Mouse (Mus musculus): Measurements from ENCODE around the gene Trarg1.
"Not testable (repeated sequence)": the region's sequence is repeated elsewhere in the genome, so short reads cannot be mapped to it uniquely, and the experiment has no call there.

The Trarg1 gene

GRCm38 (mm10) chr11:76679508-76679907 lies at the start of gene Trarg1:
Trarg1 (plus strand) TSS chr11:76679808.
- not testable (repeated sequence) for DNase-seq (ENCODE audit: low read depth, low spot score)

DNA sequence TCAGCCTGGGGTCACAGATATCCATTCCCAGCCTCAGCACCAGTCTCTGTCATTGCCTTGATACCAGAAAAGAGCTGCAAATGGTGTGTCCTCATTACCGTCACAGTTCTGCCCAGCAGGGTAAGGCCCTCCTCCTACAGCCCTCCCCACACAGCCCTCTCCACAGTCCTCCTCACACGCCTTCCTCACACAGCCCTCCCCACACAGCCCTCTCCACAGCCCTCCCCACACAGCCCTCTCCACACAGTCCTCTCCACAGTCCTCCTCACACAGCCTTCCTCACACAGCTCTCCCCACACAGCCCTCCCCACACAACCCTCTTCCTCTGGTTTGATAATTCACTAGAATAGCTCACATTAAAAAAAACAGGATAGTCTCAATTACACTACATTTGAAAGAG lies 49.6 kb upstream of the Trarg1 start:
- DNase-seq (ENCODE audit: low read depth, low spot score), result no peak

DNA sequence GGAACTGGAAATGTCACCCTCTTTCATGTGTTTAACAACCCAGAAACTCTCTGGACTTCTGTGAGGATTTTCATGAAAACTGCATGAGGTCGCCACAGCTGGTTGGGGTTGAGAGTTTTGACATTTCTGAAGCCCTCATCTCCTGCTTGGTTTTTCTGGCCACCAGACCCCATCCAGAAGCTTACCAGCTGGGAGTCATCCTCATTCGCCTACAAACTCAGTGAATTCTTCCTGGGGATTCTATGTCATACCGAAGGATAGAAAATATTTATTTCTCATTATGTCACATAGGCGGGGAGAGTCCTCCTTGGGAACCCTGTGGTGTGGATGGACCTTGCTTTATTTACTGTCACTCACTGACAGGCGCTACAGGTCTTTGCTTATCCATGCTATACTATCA lies 49.1 kb upstream of the Trarg1 start:
- DNase-seq (ENCODE audit: low read depth, low spot score), result no peak

DNA sequence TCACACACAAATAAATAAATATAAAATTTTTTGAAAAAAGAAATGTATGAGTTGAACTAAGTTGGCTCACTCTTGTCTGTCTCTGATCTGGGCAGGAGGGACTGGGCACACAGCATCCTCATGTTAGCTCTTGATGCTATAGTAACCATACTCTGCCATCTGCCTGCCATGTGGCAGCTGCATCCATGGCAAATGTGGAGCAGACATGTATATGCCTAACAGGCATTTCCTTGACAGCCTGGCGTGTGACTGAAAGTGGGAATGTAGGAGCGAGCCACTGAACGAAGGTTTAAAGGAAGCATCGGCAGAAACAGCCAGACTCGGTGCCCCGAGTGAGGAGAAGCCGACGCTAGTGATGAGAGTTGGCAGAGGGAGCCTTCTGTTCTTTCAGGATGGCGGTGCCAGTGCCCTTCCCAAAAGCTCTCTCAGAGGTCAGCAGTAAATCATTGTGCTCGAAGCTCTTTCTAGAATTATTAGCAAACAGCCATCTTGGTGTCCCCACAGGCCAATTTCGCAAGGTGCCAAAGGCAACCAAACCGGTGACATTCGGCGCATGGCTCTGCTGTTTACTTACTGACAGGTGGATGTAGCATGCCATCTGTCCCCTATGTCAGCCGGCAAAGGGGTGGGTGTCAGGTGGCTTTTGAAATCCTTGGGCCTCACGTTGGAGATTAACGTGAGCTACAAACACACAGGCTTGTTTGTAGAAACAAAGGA lies 40.2 kb upstream of the Trarg1 start:
- peak; percentile 90 for DNase-seq (ENCODE audit: low read depth, low spot score)

DNA sequence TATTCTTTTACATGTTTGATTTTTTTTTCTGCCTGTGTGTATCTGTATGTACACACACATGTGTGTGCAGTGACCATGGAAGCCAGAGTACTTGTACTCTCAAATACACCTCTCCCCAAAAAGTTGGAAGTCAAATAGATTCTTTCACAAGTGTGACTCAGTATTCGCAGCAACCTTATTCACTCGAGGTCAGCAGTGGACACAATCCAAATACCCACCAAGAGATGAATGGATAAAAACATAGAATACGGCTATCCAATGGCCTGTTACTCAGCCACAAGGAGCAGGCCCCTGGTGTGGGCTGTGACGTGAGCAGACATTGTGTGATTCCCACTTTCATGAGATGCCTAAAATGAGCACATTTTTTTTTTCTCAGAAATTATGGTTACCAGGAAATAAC lies 39.4 kb upstream of the Trarg1 start:
- DNase-seq (ENCODE audit: low read depth, low spot score), result no peak

DNA sequence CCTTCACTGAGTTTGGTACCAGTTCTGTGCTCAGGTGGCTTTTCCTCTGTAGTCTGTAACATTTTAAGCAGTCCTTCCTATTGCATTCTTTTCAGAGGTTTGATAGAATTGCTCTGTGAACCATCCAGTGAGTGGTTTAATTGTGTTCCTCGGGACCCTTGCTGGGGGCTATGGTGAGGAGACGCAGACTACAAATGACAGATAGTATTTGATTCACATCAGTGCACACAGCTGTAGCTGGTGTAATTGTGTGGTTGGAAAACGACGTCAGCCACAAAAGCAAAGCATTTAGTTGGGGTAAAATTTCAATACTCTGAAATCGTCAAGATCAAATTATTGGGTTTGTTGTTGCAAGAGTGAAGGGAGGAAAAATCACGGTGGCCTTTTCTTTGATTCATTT lies 35.4 kb upstream of the Trarg1 start:
- no peak for DNase-seq (ENCODE audit: low read depth, low spot score)

- DNase-seq (ENCODE audit: low read depth, low spot score), result no peak
These were observed 34.6 kb upstream of the Trarg1 start for GRCm38 (mm10) chr11:76645036-76645435.

GRCm38 (mm10) chr11:76645955-76646354 lies 33.7 kb upstream of the Trarg1 start:
- peak; percentile 97 for DNase-seq (ENCODE audit: low read depth, low spot score)

DNA sequence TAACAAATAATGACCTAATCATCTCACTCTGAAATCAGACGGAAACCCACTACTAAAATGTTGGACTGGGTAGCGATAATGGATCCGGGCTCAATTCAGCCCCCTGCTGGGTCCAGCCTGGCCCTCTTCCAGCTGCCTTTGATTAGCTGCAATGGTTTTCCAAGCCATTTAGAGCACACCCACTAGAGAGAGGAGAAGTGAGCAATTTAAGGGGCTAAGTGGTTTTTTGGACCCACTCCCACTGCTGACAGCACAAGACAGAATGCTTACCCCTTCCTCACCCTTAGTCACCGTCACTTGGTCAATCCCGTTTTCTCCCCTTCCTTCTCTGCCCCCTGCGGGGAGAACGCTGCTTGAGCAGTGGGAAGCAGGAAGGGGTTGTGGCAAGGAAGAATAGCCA lies 32.5 kb upstream of the Trarg1 start:
- no peak for DNase-seq (ENCODE audit: low read depth, low spot score)

DNA sequence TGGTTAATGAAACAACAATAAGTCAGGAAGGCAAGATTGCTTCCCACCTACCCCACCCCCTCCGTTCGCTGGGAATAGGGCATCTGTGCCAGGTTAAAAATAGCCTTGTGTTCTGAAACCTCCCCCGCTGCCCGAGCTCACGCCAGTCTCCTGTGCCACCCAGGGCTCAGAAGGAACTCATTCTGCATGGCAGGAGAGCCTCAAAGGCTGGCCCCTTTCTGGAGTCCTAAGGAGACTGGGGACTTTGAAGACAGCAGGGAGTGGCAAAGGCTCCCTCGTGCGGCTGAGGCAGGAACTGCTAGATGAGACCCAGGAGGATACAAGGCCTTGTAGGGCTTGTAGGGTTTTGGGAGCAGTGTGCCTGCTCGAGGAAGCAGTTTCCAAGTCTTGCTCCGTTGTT lies 32.1 kb upstream of the Trarg1 start:
- DNase-seq (ENCODE audit: low read depth, low spot score), result peak; percentile 92

DNA sequence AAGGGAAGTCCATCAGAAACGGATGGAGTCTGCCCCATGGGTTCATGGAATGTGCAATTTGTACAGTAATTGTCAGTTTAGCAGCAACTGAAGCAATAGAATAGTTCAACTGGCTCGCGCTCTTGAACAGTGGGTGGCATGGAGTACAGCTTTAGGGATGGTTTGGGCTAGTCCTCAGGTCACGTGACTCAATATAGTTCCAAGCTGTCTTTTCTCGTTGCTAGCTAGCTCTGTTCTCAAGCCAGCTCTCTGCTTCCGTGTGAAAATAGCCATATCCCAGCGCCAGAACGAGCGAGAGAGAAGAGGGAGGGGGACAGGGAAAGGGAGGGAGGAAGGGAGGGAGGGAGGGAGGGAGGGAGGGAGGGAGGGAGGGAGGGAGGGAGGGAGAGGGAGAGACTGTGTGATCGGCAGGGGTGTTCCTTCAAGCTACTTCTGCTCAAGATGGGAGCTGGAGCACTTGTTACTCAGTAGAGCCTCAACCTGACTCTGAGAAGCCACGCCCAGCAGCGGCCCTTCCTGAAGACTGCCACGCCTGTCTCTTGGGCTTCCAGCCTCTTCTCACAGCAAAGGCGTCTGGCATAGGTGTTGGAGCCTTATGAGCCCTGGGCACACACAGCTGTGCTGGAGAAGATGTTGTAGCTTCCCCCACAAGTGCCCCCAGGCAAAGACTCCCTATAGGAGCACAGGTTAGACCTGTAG lies 28.6 kb upstream of the Trarg1 start:
- DNase-seq (ENCODE audit: low read depth, low spot score), result peak; percentile 61

DNA sequence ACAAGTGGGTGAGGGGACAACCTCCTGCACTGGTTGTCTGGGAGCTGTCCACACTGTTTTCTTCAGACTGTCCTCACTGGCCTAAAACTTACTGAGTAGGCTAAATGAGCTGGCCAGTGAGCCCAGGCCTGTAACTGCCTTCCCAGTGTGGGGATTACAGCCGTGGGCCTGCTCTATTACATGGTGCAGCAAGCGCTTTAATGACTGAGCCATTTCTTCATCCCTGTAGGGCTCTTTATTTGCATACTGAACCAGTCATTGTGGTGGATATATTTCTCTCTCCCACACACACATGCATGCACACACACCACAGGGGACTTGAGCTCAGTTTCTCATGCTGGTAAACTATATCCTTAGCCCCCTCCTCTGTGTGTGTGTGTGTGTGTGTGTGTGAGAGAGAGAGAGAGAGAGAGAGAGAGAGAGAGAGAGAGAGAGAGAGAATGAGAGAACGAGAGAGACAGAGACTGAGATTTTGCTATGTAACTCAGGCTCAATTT lies 26.7 kb upstream of the Trarg1 start:
- no peak for DNase-seq (ENCODE audit: low read depth, low spot score)

DNA sequence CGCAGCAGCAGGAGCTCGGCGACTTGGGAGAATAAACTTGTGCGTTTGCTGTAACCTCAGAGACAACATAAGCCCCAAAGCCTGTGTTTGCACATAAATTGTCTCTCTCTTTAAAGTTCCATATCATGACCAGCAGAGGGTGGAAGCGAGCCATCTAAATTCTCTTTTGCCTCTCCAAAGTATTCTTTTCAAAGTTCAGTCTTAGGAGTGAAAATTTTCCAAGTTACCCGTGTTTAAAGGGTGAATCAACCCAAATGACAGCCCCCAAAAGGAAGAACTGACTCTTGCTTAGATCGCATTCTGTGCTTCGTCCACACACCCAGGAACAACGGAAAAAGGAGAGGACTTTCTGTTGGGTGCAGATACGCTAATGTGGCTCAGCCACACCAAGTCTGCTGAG lies 24.5 kb upstream of the Trarg1 start:
- DNase-seq (ENCODE audit: low read depth, low spot score), result peak; percentile 79

DNA sequence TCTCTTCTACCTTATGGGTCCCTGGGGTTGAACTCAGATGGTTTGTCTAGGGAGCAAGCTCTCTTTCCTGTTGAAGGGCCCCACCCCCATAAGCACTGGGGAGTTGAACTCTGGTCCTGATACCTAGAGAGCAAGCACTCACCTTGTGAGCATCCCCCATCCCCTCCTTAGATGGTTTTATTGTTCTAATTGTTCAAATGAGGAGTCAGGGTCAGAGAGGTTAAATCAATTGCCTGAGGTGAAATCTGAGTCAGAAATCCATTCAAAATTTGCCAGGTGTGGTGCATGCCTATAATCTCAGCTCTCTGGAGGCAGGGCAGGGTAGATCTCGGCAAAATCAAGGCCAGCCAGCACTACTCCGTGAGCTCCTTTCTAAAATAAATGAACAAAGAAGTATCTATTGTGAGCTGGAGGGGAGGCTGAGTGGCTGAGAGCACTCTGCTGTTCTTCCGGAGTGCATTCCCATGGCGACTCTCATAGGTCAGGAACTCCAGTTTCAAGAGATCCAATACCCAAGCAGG lies 22.1 kb upstream of the Trarg1 start:
- no peak for DNase-seq (ENCODE audit: low read depth, low spot score)

DNA sequence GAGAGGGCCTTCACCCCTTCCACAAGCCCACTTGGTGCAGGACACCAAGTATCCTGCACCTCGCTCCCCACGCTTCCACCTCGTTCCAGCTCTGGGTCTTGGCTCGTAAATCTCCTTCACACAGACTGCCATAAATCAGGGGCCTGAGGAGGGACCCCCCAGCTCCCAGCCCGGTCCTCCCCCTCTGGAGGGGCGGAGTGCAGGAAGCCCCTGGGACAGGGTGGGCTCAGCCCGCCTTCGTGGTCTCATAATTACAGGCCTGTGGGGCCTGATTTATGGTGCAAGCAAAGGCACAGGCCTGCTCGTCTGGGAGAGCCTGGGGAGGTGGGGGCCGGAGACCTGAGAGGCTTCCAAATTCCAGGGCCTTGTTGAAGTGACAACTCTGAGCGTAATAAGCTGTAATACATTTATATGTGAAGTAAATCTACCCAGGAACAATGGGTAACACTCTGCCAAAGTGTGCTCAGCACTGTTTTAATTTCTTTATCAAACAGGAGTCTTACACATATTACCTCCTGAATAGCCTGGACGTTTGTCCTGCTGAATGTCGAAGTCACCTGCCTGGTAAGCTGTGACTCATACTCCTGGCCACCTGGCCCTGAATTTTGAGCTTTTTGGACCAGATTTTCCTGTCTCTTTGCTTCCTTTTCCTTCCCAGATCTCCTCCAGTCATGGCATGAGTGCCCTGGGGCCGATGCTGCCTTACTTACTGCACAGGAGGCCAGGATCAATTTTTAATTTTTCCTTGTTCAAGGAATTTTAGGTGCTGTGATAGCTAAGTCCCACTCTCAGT lies 20.3 kb upstream of the Trarg1 start:
- DNase-seq (ENCODE audit: low read depth, low spot score), result peak; percentile 80

DNA sequence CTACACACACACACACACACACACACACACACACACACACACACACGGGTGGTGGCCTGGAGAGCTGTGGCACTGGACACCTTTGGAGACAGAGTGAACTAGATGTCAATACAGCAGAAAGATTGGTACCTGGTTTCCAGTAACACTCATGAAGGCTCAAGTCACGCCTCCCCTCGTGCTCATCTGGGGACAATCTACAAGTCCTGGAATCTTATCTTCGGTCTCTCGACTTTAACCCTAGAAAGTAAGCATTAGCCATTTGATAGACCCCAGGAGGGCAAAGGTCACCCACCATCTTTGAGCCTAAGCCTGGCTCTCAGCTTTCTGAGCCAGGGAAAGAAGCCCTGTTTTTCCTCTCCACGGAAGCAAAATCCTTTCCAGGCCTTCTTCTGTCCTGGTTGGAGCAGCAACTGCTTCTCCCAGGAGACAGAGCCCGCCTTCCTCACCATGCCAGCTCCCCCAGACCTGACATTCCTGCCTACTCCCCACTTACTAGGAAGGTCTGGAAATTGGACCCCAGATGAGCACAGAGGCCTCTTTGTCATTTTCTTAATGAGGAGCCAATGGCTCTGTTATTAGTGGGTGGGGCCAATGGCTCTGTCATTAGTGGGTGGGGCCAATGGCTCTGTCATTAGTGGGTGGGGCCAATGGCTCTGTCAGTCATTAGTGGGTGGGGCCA lies 17.7 kb upstream of the Trarg1 start:
- no peak for DNase-seq (ENCODE audit: low read depth, low spot score)

GRCm38 (mm10) chr11:76666002-76666649 lies 13.5 kb upstream of the Trarg1 start:
- DNase-seq (ENCODE audit: low read depth, low spot score), result peak; percentile 67

DNA sequence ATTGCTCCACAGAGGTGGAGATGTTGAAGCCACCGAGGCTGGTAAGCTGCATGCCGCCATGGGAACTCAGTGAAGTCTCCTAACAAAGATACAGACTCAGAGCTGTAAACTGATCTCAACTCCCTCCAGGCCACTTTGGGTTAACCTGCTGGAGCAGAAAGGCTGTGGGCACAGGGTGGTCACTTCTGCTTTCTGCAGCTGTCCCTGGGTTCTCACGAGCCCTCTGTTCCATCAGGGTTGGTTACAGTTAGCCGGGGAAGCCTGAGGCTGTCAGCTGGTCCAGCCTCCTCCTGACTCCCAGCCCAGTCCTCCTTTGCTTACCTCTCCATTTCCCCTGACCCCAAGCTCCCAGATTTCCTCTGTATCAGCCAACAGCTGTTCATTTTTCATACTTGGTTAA lies 11.8 kb upstream of the Trarg1 start:
- no peak for DNase-seq (ENCODE audit: low read depth, low spot score)

GRCm38 (mm10) chr11:76671871-76672475 lies 7.6 kb upstream of the Trarg1 start, which contains the start of gene Bhlha9:
Bhlha9 (plus strand) TSS chr11:76672470.
- DNase-seq (ENCODE audit: low read depth, low spot score), result peak; percentile 91

DNA sequence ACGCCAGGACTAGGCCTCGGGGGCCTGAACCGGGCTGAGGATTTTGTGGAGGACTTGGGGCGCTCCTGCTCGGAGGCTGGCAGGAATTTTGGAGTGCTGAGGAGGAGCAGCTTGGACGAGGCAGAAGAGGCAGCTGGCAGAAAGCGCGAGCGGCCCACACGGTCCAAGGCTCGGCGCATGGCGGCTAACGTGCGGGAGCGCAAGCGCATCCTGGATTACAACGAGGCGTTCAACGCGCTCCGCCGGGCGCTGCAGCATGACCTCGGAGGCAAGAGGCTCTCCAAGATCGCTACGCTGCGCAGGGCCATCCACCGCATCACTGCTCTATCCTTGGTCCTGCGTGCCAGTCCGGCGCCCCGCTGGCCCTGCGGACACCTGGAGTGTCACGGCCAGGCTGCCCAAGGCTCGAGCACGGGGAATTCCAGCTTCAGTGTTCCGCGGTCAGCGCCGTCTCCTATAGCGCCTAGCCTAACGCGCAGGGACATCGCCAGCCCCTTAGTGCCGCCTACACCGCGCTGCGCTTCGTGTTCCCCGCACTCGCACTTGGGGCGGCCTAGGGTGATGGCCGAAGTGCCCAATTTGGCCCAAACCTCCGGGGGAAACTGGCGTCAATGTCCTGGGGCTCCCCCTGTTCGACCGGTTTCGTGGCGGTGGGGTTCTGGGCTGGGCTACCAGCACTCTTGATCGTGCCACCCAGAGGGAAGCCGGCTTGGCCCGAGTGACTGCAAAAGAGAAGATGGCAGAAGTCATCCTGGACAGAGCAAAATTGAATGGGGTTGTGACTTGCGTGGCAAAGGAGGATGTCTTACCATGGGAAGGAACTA lies 6.8 kb upstream of the Trarg1 start:
- DNase-seq (ENCODE audit: low read depth, low spot score), result peak; percentile 89

Data from brain, adult 2 months (tissue).